Mouse (Mus musculus) thymus, postnatal 14 days (tissue): ENCODE data around the gene Gm20388.
A peak's percentile ranks its signal among the peaks of the same experiment; 100 is the strongest.

Experiments used
- DNase-seq: peaks from one replicate; pipeline ENCODE4 v3.0.0; 2021

The Gm20388 gene

DNA sequence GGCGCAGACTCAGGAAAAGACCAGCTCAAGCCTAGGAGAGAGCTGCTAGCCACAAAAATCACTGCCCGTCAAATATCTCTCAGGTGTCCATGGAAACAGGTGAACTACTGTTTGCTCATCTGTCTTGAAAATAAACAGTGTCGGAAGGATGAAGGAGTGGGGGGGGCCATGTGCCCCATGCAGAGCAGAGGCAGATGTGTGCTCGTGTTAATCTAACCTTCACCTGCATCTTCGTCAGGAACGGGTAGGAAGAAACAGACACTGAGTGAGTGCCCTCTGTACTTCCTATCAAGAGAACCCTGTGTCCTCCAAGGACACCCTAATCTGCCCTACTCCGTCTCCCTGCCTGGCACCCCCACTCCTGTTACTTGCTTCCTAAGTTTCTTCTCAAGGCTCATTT, 1941.1 kb downstream of the Gm20388 start:
- DNase-seq: no peak

- peak; percentile 16 for DNase-seq
Measured at GRCm38 (mm10) chr8:121852464-121852863, 1941.8 kb downstream of the Gm20388 start.

DNA sequence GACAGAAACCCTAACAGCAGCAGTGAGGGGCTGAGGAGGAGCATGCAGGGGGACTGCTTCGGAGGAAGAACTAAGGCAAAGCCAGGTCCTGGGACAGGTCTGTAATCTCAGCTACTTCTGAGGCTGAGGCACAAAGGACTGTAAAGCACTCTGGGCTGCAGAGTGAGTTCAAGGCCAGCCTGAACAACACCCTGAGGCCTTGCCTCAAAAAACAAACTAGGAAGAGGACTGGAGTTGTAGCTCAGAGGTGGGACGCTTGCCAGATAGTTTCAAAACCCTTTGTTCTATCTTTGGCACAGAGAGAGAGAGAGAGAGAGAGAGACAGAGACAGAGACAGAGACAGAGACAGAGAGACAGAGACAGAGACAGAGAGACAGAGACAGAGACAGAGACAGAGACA, 1942.9 kb downstream of the Gm20388 start:
- DNase-seq: no peak

DNA sequence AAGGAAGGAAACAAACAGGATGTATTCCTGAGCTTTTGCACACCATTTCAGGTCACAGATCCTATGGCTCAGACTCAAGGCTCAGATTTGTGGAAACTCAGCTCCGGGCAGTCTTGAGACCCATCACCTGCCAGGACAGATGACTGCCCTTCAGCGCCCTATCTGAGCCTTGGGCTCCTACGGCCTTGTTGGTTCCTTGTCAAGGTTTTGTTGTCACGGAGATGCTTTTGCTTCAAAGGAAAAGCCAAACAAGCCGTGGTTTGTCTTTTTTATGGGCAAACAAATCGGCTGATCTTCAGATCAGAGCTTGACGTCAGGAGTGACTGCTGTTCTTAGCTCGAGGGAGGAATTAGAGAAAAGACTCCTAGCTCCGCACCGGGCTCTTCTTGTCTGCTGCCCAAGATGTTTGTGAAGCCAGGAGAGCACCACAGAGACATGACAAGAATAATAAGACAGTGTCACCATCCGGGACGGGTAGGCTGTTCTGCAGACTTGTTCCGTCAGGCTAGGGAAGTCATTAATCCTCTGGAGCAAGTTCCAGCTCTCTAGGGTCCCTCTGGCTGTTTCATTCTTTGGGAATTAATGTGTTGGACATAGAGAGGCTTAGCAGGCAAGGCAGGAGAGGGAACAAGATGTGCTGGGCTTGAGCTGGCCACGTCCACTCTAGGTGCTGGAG, 1945.6 kb downstream of the Gm20388 start:
- DNase-seq: no peak

DNA sequence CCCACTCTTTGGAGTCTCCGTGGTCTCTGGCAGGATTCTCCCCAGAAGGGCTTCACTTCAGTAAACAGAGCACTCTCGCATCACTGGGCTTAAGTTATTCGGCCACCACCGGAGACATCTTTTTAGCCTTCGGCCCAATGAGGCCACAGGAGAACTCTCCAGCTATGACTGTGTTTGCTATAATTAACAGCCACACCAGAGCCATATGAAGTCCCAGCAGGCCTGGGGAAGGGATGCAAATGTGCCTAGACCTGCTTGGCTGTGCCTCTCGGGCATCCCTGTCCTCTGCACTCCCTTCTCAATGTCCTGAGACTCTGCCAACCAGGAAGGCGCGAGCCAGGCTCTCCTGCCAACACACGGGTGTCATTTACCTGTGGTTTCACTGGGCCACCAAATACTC, 1946.7 kb downstream of the Gm20388 start:
- no peak for DNase-seq

GRCm38 (mm10) chr8:121857747-121858146, 1947.1 kb downstream of the Gm20388 start:
- DNase-seq: no peak

GRCm38 (mm10) chr8:121861276-121861675, 1950.6 kb downstream of the Gm20388 start:
- no peak for DNase-seq

- DNase-seq: no peak
Measured at GRCm38 (mm10) chr8:121861806-121862548, 1951.3 kb downstream of the Gm20388 start.

GRCm38 (mm10) chr8:121865356-121865755, 1954.7 kb downstream of the Gm20388 start:
- no peak for DNase-seq

GRCm38 (mm10) chr8:121868196-121868595, 1957.6 kb downstream of the Gm20388 start:
- DNase-seq: no peak

- DNase-seq: no peak
Measured at GRCm38 (mm10) chr8:121868896-121869295, 1958.3 kb downstream of the Gm20388 start.

DNA sequence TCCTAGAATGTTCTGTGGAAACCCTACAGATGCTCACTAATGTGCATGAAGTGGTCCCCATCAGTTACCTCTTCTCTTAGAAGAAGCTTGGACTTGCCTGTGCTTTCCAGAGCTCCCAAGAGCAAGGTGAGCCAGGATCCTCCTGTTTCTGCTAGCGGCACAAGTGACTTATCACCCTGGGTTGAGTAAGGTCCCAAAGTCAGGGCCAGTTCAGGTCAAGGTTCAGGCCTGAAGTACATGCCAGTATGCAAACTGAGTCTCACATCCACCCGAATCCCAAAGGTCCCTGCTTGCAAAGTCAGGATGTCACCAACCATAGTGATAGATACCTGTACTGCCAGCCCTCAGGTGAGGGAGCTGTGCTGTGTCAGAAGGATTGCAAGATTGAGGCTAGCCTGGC, 1959.5 kb downstream of the Gm20388 start:
- DNase-seq: no peak

DNA sequence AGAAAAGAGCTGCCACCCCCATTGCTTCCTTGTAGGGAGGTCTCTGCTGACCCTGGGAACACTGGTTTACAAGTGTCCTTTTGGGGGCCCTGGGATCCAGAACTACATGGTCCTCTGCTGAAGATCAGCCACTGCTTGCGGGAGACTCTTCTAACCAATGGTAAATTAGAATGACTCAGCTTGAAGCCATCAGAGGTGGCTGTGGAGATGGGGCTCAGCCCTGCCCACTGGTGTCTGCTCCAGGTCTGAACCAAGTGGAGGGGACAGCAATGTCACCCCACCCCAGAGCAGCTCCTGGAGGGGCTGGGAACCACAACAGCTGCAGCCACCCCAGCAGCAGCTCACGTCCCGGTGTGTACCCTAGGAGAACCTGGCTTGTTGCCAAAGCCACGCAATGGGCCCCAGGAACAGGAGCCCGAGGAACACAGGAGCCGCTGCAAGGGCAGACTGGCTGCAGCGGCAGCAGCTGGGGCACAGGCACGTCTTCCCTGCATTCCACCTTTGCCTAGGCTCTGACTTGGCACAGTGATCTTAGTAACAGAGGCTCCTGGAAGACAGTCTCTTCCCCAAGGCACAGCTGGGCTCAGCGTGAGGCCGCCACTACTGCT, 1961.3 kb downstream of the Gm20388 start:
- peak; percentile 31 for DNase-seq

DNA sequence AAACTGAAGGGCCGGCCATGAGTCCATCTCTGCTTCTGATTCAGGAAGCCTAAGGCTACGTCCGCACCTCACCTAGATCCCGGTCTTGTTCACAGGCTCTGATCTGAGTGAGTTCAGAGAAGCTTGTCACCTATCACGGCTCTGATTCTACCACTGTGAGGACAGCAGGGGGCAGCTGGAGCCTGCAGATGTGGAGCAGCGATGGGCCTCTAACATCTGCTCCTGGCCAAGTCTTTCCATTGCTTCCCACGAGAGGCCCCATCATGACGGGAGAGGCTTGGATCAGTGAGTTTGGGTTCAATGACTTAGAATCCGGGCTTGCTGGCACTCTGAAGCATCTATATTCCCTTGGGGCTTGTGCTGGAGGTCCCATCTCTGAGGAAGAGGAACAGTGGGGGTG, 1963.4 kb downstream of the Gm20388 start:
- peak; percentile 41 for DNase-seq

DNA sequence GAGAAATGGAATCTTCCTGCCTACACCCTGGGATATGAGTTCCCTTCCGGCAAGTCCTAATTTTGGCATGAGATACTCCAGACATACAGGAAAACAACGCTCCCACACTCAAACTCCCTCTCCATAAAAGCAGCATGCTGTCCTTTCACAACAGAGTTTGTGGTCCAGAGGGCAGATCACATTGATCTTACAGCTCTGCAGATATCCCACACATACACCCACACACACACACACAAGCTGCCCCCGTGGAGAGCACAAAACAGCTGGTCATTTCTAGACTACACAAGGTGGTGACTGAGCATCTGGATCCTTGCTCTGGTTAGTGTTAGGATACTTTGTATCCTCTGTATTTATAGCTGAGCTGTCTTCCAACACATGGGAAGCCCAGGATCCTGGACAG, 1964.4 kb downstream of the Gm20388 start:
- no peak for DNase-seq

DNA sequence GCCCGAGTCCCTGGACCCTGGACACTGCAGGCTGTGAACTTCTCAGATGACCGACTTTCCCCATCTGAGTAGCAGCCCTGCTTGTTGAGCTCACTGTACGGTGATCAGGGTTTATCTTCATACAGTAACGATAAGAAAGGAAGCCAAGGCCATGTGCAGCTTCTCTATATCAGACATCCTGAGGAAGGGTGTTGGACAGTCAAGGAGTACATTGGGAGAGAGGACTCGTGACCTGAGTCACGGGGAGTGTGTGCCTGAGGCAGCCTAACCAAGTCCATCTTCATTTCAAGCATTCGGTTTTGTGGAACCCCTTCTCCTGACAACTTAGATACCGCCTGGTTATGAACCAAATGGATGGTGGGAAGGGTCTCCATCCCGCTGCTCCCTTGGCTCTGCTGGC, 1964.9 kb downstream of the Gm20388 start:
- no peak for DNase-seq

DNA sequence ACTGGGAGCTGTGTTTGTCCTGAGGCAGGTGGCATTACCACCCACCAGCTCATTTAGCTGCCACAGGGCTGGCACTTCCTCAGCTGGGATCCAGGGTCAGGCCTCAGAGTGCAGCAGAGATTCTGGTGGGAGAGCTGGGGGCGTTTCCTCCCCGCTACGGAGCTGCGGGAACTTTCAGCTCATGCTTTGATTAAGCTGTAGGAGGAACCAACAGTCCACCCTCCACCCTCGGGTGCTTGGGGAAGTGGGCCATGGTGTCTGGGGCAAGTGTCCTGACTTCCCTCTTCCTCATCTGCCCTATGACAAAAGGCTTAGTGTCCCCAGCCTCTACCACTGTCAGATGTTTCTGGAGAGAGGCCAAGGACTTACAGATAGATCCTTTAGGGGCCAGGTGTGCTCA, 1966.6 kb downstream of the Gm20388 start:
- DNase-seq: no peak

DNA sequence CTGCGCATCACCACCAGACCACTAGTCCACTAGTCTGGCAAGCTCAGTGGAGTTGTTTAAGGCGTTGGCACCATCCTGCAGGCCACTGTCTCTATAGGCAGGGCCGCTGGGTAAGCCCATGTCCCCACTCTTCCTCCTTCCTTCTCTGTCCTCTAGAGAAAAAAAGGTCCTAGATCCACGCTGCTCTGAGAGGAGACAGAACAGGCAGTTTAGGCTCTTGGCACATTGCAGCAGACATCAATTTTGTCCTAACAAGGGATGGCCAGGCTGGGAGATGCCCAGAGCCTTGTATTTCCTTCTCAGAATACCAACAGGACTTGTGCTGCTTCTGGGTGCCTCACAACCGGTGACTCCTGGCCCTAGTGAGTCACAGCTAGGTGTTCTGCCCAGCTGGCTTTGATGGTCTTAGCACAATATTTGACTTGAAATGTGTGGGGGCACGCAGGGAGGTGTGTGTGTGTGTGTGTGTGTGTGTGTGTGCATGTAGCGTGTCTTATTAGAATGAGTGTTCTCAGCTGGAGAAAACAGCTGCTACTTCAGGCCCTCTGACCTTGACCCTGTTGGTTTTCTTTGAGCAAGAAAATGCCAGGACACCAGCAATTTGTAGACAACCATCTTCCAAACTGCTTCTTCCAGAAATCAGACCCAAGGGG, 1967.3 kb downstream of the Gm20388 start:
- DNase-seq: no peak

GRCm38 (mm10) chr8:121879712-121880111, 1969.1 kb downstream of the Gm20388 start:
- no peak for DNase-seq

DNA sequence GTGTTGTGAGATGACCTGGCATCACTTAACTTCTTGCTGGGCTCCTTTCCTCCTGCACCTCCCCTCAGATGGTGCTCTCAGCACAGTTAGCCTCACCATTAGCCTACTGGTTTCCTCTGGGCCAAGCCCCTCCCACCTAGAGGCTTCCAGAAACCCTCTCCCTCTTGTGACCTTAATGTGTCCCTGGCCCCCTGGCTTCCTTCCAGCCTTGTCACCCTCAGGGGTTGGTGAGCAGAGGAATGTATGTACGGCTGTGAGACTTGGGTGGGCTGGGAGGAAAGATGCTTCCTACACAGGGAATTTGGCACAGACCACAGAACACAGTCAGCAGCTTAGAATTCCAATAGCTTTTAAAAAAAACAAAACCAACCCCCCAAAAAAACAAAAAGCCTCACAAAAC, 1970.2 kb downstream of the Gm20388 start:
- no peak for DNase-seq

DNA sequence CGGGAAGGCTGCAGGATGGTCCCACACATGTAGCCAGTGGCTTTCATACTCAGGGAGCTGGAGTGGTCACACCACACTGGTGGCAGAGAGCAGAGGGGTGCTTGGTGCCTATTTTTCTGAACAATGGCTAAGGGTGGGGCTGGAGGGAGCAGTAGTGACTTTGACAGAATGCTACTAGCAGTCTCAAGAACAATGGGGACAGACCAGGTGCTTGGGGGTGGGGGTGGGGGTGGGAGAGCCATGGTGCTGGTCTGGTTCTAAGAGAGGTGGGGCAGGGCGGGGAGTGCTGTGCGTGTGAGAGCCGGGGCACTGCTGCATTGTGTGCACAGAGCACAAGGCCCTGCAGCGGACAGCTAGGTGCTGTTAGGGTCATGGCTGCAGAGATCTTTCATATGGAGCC, 1971.3 kb downstream of the Gm20388 start:
- no peak for DNase-seq

GRCm38 (mm10) chr8:121884181-121884580, 1973.5 kb downstream of the Gm20388 start:
- DNase-seq: no peak

GRCm38 (mm10) chr8:121885001-121885400, 1974.4 kb downstream of the Gm20388 start:
- DNase-seq: no peak

GRCm38 (mm10) chr8:121885433-121885832, 1974.8 kb downstream of the Gm20388 start:
- no peak for DNase-seq
